Mouse (Mus musculus) erythroid progenitor cell, adult 5-6 weeks (primary cell): ENCODE results near the gene B3gnt8. TPM values are rescaled to one million over a fixed set of nuclear protein-coding genes. Genes with fewer than 3 reads are reported as not detected.

Experiments
- ATAC-seq: replicated peaks from 2 replicates; pipeline ENCODE4 v1.8.0; 2016; ENCODE audit warnings: moderate number of reproducible peaks, mild to moderate bottlenecking, moderate TSS enrichment, inconsistent platforms; ENCODE audit not compliant: poor library complexity, low FRiP score, severe bottlenecking
- total RNA-seq, 2 experiments: library from RNA; stranded (forward) in 1 of 2; stranded (reverse) in 1 of 2; fragments of 150-400 nt in 1 of 2; fragments of 186-747, 209-891 nt in 1 of 2; gene quantifications; 2 replicates each; pipeline versions ENCODE4 v1.2.3 to v1.2.4; 2015 to 2017; ENCODE audit warnings: low replicate concordance in 2 of 2

The B3gnt8 gene
- total RNA-seq, 2 experiments from 2014 or later = 1.7 to 3.8 TPM

DNA sequence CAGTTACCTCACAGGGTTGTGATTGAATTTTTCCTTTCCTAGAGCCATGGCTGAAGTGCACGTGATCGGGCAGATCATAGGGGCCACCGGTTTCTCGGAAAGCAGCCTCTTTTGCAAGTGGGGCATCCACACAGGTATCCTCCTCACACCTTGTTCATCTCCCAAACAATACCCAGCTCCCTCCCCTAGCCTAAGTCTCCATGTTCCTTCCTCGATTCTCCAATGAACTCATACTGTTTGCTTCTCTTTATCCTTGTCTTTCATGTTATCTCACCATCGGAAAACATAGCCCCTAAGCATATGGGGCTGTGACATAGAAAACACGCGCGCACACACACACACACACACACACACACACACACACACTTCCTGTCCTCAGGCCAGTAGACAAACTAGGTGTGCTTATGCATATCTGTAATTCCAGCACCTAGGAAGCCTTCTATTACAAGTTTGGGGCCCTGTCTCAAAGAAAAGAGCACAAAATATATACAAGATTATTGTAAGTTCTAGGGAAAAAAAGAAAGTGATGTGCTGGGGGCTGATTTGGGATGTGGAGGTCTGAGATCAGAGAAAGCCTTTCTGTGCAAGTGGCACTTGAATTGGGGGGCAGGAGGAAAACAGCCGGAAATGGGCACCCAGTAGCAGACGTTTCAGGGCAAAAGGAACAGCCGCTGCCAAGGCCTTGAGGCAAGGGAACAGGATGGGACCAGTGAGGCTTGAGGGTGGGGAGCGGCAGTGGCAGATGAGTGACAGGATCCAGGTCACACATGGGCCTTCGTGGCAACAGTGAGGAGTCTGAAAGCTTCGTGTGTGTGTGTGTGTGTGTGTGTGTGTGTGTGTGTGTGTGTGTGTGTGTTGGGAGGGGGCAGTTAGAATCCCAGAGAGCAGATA, 55.1 kb downstream of the B3gnt8 start:
- no peak for ATAC-seq

DNA sequence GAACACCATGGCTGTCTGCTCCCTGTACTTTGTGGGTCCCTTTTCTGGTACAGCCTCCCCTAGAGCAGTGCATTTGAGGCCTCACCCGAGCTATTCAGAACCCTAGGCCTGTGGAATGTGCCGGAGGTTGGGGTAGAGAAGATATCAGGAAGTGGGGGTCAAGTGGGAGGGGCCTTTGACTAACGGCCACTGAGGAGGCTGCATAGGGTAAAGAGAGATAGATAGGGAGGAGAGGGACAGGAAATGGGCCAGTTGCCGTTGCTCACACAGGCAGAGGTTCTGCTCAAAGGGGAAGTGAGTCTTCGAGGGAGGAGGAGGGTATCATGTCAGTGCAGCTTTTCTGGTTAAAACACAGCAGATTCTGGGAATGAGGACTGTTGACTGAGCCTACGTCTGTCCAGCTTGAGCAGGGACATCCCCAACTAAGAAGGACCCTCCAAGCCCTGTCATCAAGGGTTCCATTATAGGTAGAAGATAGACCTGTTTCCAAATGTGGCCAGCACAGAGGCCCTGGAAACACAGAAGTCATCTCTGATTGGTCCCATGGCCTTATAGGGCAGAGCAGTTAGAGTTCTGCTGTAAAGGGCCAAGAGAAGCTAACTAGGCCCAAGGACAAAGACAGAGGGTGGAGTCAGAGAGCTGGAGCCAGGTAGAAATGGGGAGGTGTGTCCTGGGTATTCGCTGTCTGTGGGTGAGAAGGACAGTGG, 57.2 kb downstream of the B3gnt8 start:
- ATAC-seq = no peak

DNA sequence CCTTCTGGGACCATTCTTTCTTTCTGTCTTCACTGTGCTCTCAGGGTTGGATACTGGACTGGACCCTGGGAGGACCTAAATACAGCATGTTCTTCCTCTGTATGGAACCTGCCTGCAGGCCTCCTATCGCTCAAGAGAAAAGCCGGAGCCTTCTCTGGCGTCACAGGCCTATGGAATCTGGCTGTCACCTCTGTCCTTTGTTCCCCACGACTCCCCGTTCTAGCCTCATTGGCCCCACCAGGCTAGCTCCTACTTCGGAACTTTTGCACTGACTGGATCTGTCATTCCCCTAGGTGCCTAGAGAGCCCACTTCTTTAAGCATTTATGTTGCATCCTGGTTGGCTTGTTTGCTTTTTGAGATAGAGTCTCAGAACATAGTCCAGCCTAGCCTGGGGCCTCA, 58.2 kb downstream of the B3gnt8 start:
- ATAC-seq = no peak

Other genes starting within 250 kb of the B3gnt8 start
- 1.1 and 10.9 TPM in 2 replicates for gene Lipe, start 227.9 kb upstream of the B3gnt8 start, total RNA-seq (2015; ENCODE audit: low replicate concordance)
- gene Lipe, start 227.9 kb upstream of the B3gnt8 start, total RNA-seq (2017; ENCODE audit: low replicate concordance) = 0.23 and 13.1 TPM in 2 replicates
- not detected in 2 replicates for gene Cxcl17, start 213.8 kb upstream of the B3gnt8 start, total RNA-seq (2015; ENCODE audit: low replicate concordance)
- gene Cxcl17, start 213.8 kb upstream of the B3gnt8 start, total RNA-seq (2017; ENCODE audit: low replicate concordance) = not detected in 2 replicates
- 52.0 and 58.4 TPM in 2 replicates for gene Ceacam1, start 149.1 kb upstream of the B3gnt8 start, total RNA-seq (2015; ENCODE audit: low replicate concordance)
- 9.5 and 13.3 TPM in 2 replicates for gene Ceacam1, start 149.1 kb upstream of the B3gnt8 start, total RNA-seq (2017; ENCODE audit: low replicate concordance)
- gene Ceacam2, start 86.8 kb upstream of the B3gnt8 start, total RNA-seq (2015; ENCODE audit: low replicate concordance) = not detected in 2 replicates
- gene Ceacam2, start 86.8 kb upstream of the B3gnt8 start, total RNA-seq (2017; ENCODE audit: low replicate concordance) = not detected in 2 replicates
- not detected in 2 replicates for gene Erich4, start 10.8 kb upstream of the B3gnt8 start, total RNA-seq (2015; ENCODE audit: low replicate concordance)
- gene Erich4, start 10.8 kb upstream of the B3gnt8 start, total RNA-seq (2017; ENCODE audit: low replicate concordance) = not detected in 2 replicates
- 3.4 and 7.9 TPM in 2 replicates for gene Dmac2, start 7.2 kb upstream of the B3gnt8 start, total RNA-seq (2015; ENCODE audit: low replicate concordance)
- gene Dmac2, start 7.2 kb upstream of the B3gnt8 start, total RNA-seq (2017; ENCODE audit: low replicate concordance) = 3.0 and 8.5 TPM in 2 replicates
- gene Bckdha, start 32.3 kb downstream of the B3gnt8 start, total RNA-seq (2015; ENCODE audit: low replicate concordance) = 6.7 and 10.5 TPM in 2 replicates
- gene Bckdha, start 32.3 kb downstream of the B3gnt8 start, total RNA-seq (2017; ENCODE audit: low replicate concordance) = 3.2 and 11.4 TPM in 2 replicates
- 16.2 and 23.1 TPM in 2 replicates for gene Exosc5, start 32.5 kb downstream of the B3gnt8 start, total RNA-seq (2015; ENCODE audit: low replicate concordance)
- gene Exosc5, start 32.5 kb downstream of the B3gnt8 start, total RNA-seq (2017; ENCODE audit: low replicate concordance) = 4.9 and 11.7 TPM in 2 replicates
- not detected in 2 replicates for gene Tmem91, start 48.5 kb downstream of the B3gnt8 start, total RNA-seq (2015; ENCODE audit: low replicate concordance)
- 4.2 TPM in 1 of 2 replicates, not detected in the other for gene Tmem91, start 48.5 kb downstream of the B3gnt8 start, total RNA-seq (2017; ENCODE audit: low replicate concordance)
- 8.4 and 8.6 TPM in 2 replicates for gene B9d2, start 54.1 kb downstream of the B3gnt8 start, total RNA-seq (2015; ENCODE audit: low replicate concordance)
- gene B9d2, start 54.1 kb downstream of the B3gnt8 start, total RNA-seq (2017; ENCODE audit: low replicate concordance) = 2.1 and 10.1 TPM in 2 replicates
- gene Tgfb1, start 60.3 kb downstream of the B3gnt8 start, total RNA-seq (2015; ENCODE audit: low replicate concordance) = 72.4 and 95.2 TPM in 2 replicates
- gene Tgfb1, start 60.3 kb downstream of the B3gnt8 start, total RNA-seq (2017; ENCODE audit: low replicate concordance) = 15.0 and 19.8 TPM in 2 replicates
- 28.1 and 29.9 TPM in 2 replicates for gene Ccdc97, start 92.4 kb downstream of the B3gnt8 start, total RNA-seq (2015; ENCODE audit: low replicate concordance)
- gene Ccdc97, start 92.4 kb downstream of the B3gnt8 start, total RNA-seq (2017; ENCODE audit: low replicate concordance) = 13.9 and 34.8 TPM in 2 replicates
- 186 and 195 TPM in 2 replicates for gene Hnrnpul1, start 128.1 kb downstream of the B3gnt8 start, total RNA-seq (2015; ENCODE audit: low replicate concordance)
- 179 and 256 TPM in 2 replicates for gene Hnrnpul1, start 128.1 kb downstream of the B3gnt8 start, total RNA-seq (2017; ENCODE audit: low replicate concordance)
- gene Axl, start 162.1 kb downstream of the B3gnt8 start, total RNA-seq (2015; ENCODE audit: low replicate concordance) = 51.9 and 61.6 TPM in 2 replicates
- gene Axl, start 162.1 kb downstream of the B3gnt8 start, total RNA-seq (2017; ENCODE audit: low replicate concordance) = 27.2 and 58.7 TPM in 2 replicates
- gene Cyp2s1, start 190.3 kb downstream of the B3gnt8 start, total RNA-seq (2015; ENCODE audit: low replicate concordance) = not detected in 2 replicates
- gene Cyp2s1, start 190.3 kb downstream of the B3gnt8 start, total RNA-seq (2017; ENCODE audit: low replicate concordance) = not detected in 2 replicates